Mouse (Mus musculus) kidney, adult 11 months (tissue): ENCODE measurements around the gene Zfand3.

Experiments used
- DNase-seq: peaks from one replicate; pipeline ENCODE4 v3.0.0; 2022

The Zfand3 gene

GRCm38 (mm10) chr17:30236611-30237010, 232.1 kb downstream of the Zfand3 start:
- DNase-seq: no peak

- DNase-seq: no peak
These were observed 233.1 kb downstream of the Zfand3 start for GRCm38 (mm10) chr17:30237600-30237999.

- DNase-seq: no peak
These were observed 234.9 kb downstream of the Zfand3 start for GRCm38 (mm10) chr17:30239458-30239857.

- no peak for DNase-seq
These were observed 236.1 kb downstream of the Zfand3 start for GRCm38 (mm10) chr17:30240659-30241058.

- DNase-seq: peak; percentile 44
These were observed 236.5 kb downstream of the Zfand3 start for GRCm38 (mm10) chr17:30241061-30241460.

- DNase-seq: no peak
These were observed 237.3 kb downstream of the Zfand3 start for GRCm38 (mm10) chr17:30241720-30242322.

- no peak for DNase-seq
These were observed 238.1 kb downstream of the Zfand3 start for GRCm38 (mm10) chr17:30242647-30243046.

GRCm38 (mm10) chr17:30243540-30243939, 239.0 kb downstream of the Zfand3 start:
- DNase-seq: no peak

GRCm38 (mm10) chr17:30244651-30245307, 240.2 kb downstream of the Zfand3 start:
- no peak for DNase-seq

- no peak for DNase-seq
These were observed 240.8 kb downstream of the Zfand3 start for GRCm38 (mm10) chr17:30245308-30245706.

- DNase-seq: no peak
These were observed 248.5 kb downstream of the Zfand3 start for GRCm38 (mm10) chr17:30253028-30253427.

- no peak for DNase-seq
These were observed 249.4 kb downstream of the Zfand3 start for GRCm38 (mm10) chr17:30253924-30254323.

GRCm38 (mm10) chr17:30255928-30256560, 251.5 kb downstream of the Zfand3 start:
- DNase-seq: no peak

GRCm38 (mm10) chr17:30258480-30258879, 253.9 kb downstream of the Zfand3 start:
- DNase-seq: no peak

GRCm38 (mm10) chr17:30259938-30260337, 255.4 kb downstream of the Zfand3 start:
- no peak for DNase-seq
